Mouse (Mus musculus): Measurements from ENCODE around the gene Sult1a1. TPM values are rescaled to one million over a fixed set of nuclear protein-coding genes. Genes with fewer than 3 reads are reported as not detected.
A peak's percentile ranks its signal among the peaks of the same experiment; 100 is the strongest.

The Sult1a1 gene
- total RNA-seq, 1 experiment from 2014 or later: 0.37 TPM

DNA sequence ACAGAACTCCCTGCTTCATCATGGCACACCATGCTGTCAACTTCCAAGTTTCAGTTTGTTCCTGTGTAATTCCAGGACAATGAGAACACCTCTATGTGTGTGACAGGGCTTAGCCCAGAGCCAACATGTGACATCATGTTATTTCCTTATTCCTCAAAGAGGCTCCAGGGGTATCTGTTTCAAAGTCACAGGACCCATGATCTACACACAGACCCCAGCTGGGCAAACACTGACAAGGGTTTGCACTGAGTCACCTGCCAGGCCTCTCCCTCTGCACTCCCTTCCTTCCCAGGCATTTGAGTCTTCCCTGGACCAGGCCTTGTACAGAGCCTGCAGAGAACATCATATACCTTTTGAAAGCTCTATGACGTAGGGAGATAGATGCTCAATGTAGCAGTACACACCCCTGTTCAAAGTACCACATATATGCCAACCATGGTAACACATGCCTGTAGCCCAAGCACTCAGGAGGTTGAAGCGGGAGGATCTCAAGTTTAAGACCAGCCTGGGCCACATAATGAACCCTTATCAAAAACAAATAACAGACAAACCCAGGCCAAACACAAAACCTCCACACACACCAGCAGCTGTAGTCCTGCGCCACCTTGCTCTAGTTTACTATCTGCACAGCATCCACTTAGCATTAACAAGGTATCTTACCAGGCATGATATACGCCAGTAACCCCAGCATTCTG lies 45.3 kb downstream of the Sult1a1 start, which contains the start of gene Nupr1:
Gene Nupr1, minus strand, starts transcription at position 38 of the 695 bp plus-strand sequence.
- no peak for ATAC-seq (replicated peaks; ENCODE audit: low read depth, poor library complexity, severe bottlenecking)

DNA sequence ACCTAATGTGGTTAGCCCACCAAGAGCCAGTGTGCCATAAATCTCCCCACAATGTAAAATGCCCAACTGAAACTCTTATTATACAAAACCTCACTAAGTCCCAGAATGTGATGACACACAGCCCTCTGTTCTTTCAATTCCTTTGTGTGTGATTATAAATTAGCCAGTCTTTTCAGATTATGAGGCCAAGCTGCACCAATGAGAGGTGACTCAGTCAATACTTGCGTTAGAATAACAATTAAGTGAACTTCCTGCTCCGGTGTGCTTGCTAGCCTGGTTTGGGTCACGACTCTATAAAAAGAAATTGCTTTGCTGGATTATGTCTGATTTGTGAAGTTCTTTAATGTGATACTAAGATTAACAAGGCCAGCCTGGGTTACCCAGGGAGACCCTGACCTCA lies 46.3 kb downstream of the Sult1a1 start:
- ATAC-seq (replicated peaks; ENCODE audit: low read depth, poor library complexity, severe bottlenecking): 0 out of 2 replicates have a peak, but pooled peaks have one; percentile 16

GRCm38 (mm10) chr7:126628111-126628510 lies 48.1 kb downstream of the Sult1a1 start:
- ATAC-seq (replicated peaks; ENCODE audit: low read depth, poor library complexity, severe bottlenecking): no peak

- ATAC-seq (replicated peaks; ENCODE audit: low read depth, poor library complexity, severe bottlenecking): no peak
Measured at GRCm38 (mm10) chr7:126625807-126626600, 50.2 kb downstream of the Sult1a1 start.

DNA sequence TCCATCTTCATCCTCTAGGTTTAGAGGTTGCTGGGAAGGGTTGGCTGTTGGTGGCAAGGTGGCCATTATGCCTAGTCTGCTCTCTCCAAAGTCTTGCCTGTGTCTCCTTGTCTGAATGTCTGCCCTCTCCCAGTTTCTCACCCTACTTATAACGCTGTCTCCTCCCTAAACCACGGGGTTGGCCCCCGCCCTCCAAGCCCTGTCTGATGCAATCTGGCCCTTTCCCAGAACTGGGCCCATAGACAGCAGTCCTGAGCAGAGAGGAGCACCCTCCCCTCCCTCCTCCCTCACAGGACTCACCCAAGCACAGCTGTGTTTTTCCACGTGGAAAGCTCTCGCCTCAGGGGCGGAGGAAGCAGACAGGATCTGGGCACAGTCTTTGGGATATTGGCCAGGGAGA lies 50.9 kb downstream of the Sult1a1 start:
- no peak for ATAC-seq (replicated peaks; ENCODE audit: low read depth, poor library complexity, severe bottlenecking)

- no peak for ATAC-seq (replicated peaks; ENCODE audit: low read depth, poor library complexity, severe bottlenecking)
Measured at GRCm38 (mm10) chr7:126624774-126625173, 51.5 kb downstream of the Sult1a1 start.

GRCm38 (mm10) chr7:126623381-126623780 lies 52.9 kb downstream of the Sult1a1 start:
- ATAC-seq (replicated peaks; ENCODE audit: low read depth, poor library complexity, severe bottlenecking): no peak

Other genes with a start within 250 kb of the Sult1a1 start
- 22.5 and 23.1 TPM in 2 replicates for gene Rabep2, start 247.7 kb downstream of the Sult1a1 start, total RNA-seq (2017)
- gene Atp2a1, start 213.3 kb downstream of the Sult1a1 start, total RNA-seq (2017): 0.41 TPM in 1 of 2 replicates, not detected in the other
- 16.6 and 17.3 TPM in 2 replicates for gene Sh2b1, start 201.0 kb downstream of the Sult1a1 start, total RNA-seq (2017)
- 92.3 and 108 TPM in 2 replicates for gene Tufm, start 189.1 kb downstream of the Sult1a1 start, total RNA-seq (2017)
- 37.0 and 51.1 TPM in 2 replicates for gene Atxn2l, start 173.0 kb downstream of the Sult1a1 start, total RNA-seq (2017)
- 231 and 257 TPM in 2 replicates for gene Eif3c, start 110.0 kb downstream of the Sult1a1 start, total RNA-seq (2017)
- 5.7 and 6.5 TPM in 2 replicates for gene Apobr, start 91.5 kb downstream of the Sult1a1 start, total RNA-seq (2017)
- 18.1 and 21.2 TPM in 2 replicates for gene Cln3, start 90.6 kb downstream of the Sult1a1 start, total RNA-seq (2017)
- 0.23 TPM in 1 of 2 replicates, not detected in the other for gene Il27, start 81.5 kb downstream of the Sult1a1 start, total RNA-seq (2017)
- gene Nupr1, start 45.6 kb downstream of the Sult1a1 start, total RNA-seq (2017): 2.5 and 2.8 TPM in 2 replicates
- 40.8 and 51.8 TPM in 2 replicates for gene Sgf29, start 27.1 kb downstream of the Sult1a1 start, total RNA-seq (2017)
- 119 and 144 TPM in 2 replicates for gene Bola2, start 19.0 kb upstream of the Sult1a1 start, total RNA-seq (2017)
- gene Slx1b, start 19.4 kb upstream of the Sult1a1 start, total RNA-seq (2017): 3.4 and 6.0 TPM in 2 replicates
- 301 and 302 TPM in 2 replicates for gene Coro1a, start 31.4 kb upstream of the Sult1a1 start, total RNA-seq (2017)
- 23.0 and 28.2 TPM in 2 replicates for gene Mapk3, start 83.2 kb upstream of the Sult1a1 start, total RNA-seq (2017)
- gene Gdpd3, start 89.9 kb upstream of the Sult1a1 start, total RNA-seq (2017): 2.3 and 5.1 TPM in 2 replicates
- 38.9 and 42.7 TPM in 2 replicates for gene Ypel3, start 100.5 kb upstream of the Sult1a1 start, total RNA-seq (2017)
- not detected in 2 replicates for gene Tbx6, start 105.1 kb upstream of the Sult1a1 start, total RNA-seq (2017)
- gene Ppp4c, start 116.1 kb upstream of the Sult1a1 start, total RNA-seq (2017): 120 and 125 TPM in 2 replicates
- not detected in 2 replicates for gene Fam57b, start 121.2 kb upstream of the Sult1a1 start, total RNA-seq (2017)
- not detected in 2 replicates for gene 4930451I11Rik, start 155.2 kb upstream of the Sult1a1 start, total RNA-seq (2017)
- not detected in 2 replicates for gene Doc2a, start 171.0 kb upstream of the Sult1a1 start, total RNA-seq (2017)
- gene Hirip3, start 185.5 kb upstream of the Sult1a1 start, total RNA-seq (2017): 283 and 331 TPM in 2 replicates
- 33.4 and 43.2 TPM in 2 replicates for gene Ino80e, start 185.9 kb upstream of the Sult1a1 start, total RNA-seq (2017)
- 32.2 and 42.2 TPM in 2 replicates for gene Taok2, start 208.3 kb upstream of the Sult1a1 start, total RNA-seq (2017)
- 21.1 and 31.9 TPM in 2 replicates for gene Tmem219, start 246.5 kb upstream of the Sult1a1 start, total RNA-seq (2017)

Measured in common myeloid progenitor, adult 5-6 weeks (primary cell).